Mouse (Mus musculus) G1E (cell line): ENCODE data around the gene Tmem88b. TPM values are rescaled to one million over a fixed set of nuclear protein-coding genes. Genes with fewer than 3 reads are reported as not detected.
A peak's percentile ranks its signal among the peaks of the same experiment; 100 is the strongest.

Experiments
- ATAC-seq: 2 replicates; pipeline ENCODE4 v1.8.0; 2016; ENCODE audit warnings: mild to moderate bottlenecking; ENCODE audit not compliant: insufficient number of reproducible peaks, poor library complexity, low FRiP score, severe bottlenecking; ENCODE audit errors: extremely low read depth
- DNase-seq: peaks from one replicate; pipeline ENCODE4 v3.0.0; 2012; ENCODE audit warnings: low spot score
- H3K27me3 ChIP-seq: 2 replicates; pipeline ENCODE4 v1.6.1; 2012; ENCODE audit warnings: mild to moderate bottlenecking, low read length, inconsistent platforms; ENCODE audit not compliant: insufficient read depth
- H3K36me3 ChIP-seq: replicated peaks from 2 replicates; pipeline ENCODE3; 2012; ENCODE audit warnings: mild to moderate bottlenecking, inconsistent platforms
- H3K4me1 ChIP-seq: 2 replicates; pipeline ENCODE4 v1.6.1; 2012; ENCODE audit warnings: low read depth, low read length, inconsistent platforms, mixed read lengths; ENCODE audit not compliant: insufficient read depth
- H3K4me3 ChIP-seq: 2 replicates; pipeline ENCODE4 v1.5.1; 2012; ENCODE audit warnings: low read depth, mild to moderate bottlenecking, inconsistent platforms, low read length, moderate library complexity, mixed read lengths
- H3K9me3 ChIP-seq: replicated peaks from 2 replicates; pipeline ENCODE4 v1.6.1; 2012; ENCODE audit warnings: inconsistent platforms
- CTCF ChIP-seq: IDR thresholded peaks from 2 replicates; pipeline ENCODE4 v1.5.1; 2012; ENCODE audit warnings: low read depth, low read length, inconsistent platforms, mixed read lengths
- GATA1 ChIP-seq: IDR thresholded peaks from 2 replicates; pipeline ENCODE4 v1.6.1; 2012; ENCODE audit warnings: borderline replicate concordance, low read length, inconsistent platforms, mixed read lengths
- GATA2 ChIP-seq: IDR thresholded peaks from 2 replicates; pipeline ENCODE4 v1.6.1; 2012; ENCODE audit warnings: low read depth, low read length, inconsistent platforms, borderline replicate concordance
- POLR2AphosphoS5 ChIP-seq: IDR thresholded peaks from 2 replicates; pipeline ENCODE4 v1.6.1; 2012; ENCODE audit warnings: low read depth, low read length, inconsistent platforms; ENCODE audit not compliant: insufficient replicate concordance
- TAL1 ChIP-seq: conservative IDR thresholded peaks from 2 replicates; pipeline ENCODE4 v1.6.1; 2012; ENCODE audit warnings: low read depth, low read length, inconsistent platforms, mixed read lengths
- polyA plus RNA-seq: library from polyadenylated mRNA; stranded (reverse); fragments of >175 nt; gene quantifications from 2 replicates; pipeline ENCODE4 v1.2.3, GENCODE M21; 2012
- total RNA-seq, 2 experiments: library from RNA; stranded (forward) in 1 of 2; stranded (reverse) in 1 of 2; fragments of 200-1000 nt in 1 of 2; fragments of >200 nt in 1 of 2; fragmentation: Nextera tagmentation in 1 of 2; gene quantifications; 2 replicates each; pipeline ENCODE4 v1.2.3; 2014 to 2017

Gene Tmem88b
- total and polyA plus RNA-seq, 3 experiments: 0.05 TPM; not detected in 2

DNA sequence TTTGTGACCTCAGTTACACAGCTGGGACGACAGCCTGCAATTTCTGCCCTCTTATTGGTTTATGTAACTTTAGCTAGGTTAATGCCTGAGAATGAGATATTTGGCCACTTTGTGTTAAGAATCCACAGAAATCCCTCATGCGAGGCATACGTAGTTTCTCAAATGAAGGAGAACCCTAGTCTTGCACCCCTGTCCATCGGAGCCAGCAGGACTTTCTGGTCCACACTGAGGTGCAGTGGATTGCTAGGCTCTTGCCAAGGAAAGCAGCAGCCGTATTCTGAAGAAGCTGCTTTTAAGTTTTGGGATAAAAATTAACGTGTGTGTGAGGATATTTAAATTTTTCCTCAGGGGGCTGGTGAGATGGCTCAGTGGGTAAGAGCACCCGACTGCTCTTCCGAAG is 44.9 kb upstream of the Tmem88b start:
- Histone ChIP-seq H3K4me1 (peaks cover 42% of the 10 kb centered on the region), H3K9me3 (no peaks in the 10 kb centered on the region), H3K36me3 (peaks cover 77% of the 10 kb centered on the region), H3K4me3 (no peak overlapping the region; the same call in 1 of the 2 replicates), H3K27me3 (no peaks in the 10 kb centered on the region)
- ATAC-seq (no peak), DNase-seq (no peak)
- no peak for TF ChIP-seq POLR2AphosphoS5
- TF ChIP-seq GATA1: no peak
- no peak for TF ChIP-seq TAL1
- no peak for TF ChIP-seq CTCF
- no peak for TF ChIP-seq GATA2

GRCm38 (mm10) chr4:155829866-155830265 is 44.2 kb upstream of the Tmem88b start:
- TF ChIP-seq GATA2: no peak
- TF ChIP-seq TAL1: no peak
- TF ChIP-seq GATA1: no peak
- no peak for TF ChIP-seq POLR2AphosphoS5
- TF ChIP-seq CTCF: no peak
- no peaks in the 10 kb centered on the region for H3K27me3 ChIP-seq

GRCm38 (mm10) chr4:155823443-155823842 is 37.8 kb upstream of the Tmem88b start:
- no peak for TF ChIP-seq TAL1
- TF ChIP-seq GATA1: no peak
- no peak for TF ChIP-seq CTCF
- TF ChIP-seq GATA2: no peak
- TF ChIP-seq POLR2AphosphoS5: no peak
- no peak overlapping the region for H3K4me3 ChIP-seq
- no peak for DNase-seq
- no peak for ATAC-seq
- H3K4me1 ChIP-seq: peaks cover 27% of the 10 kb centered on the region
- H3K36me3 ChIP-seq: peaks cover 97% of the 10 kb centered on the region
- no peaks in the 10 kb centered on the region for H3K9me3 ChIP-seq
- H3K27me3 ChIP-seq: no peaks in the 10 kb centered on the region

More at GRCm38 (mm10) chr4:155829866-155830265, 44.2 kb upstream of the Tmem88b start:
- no peak overlapping the region for H3K4me3 ChIP-seq
- H3K36me3 ChIP-seq: peaks cover 78% of the 10 kb centered on the region
- ATAC-seq (no peak), DNase-seq (no peak)
- H3K4me1 ChIP-seq: peaks cover 43% of the 10 kb centered on the region
- no peaks in the 10 kb centered on the region for H3K9me3 ChIP-seq

- H3K4me3 ChIP-seq: no peak overlapping the region
- no peaks in the 10 kb centered on the region for H3K27me3 ChIP-seq
- peaks cover 97% of the 10 kb centered on the region for H3K36me3 ChIP-seq
- H3K4me1 ChIP-seq: peaks cover 36% of the 10 kb centered on the region
- DNase-seq (no peak), ATAC-seq (no peak)
- H3K9me3 ChIP-seq: no peaks in the 10 kb centered on the region
- TF ChIP-seq CTCF (no peak), POLR2AphosphoS5 (no peak), GATA1 (no peak), TAL1 (no peak), GATA2 (no peak)
Observed at GRCm38 (mm10) chr4:155821025-155821424, 35.4 kb upstream of the Tmem88b start.

DNA sequence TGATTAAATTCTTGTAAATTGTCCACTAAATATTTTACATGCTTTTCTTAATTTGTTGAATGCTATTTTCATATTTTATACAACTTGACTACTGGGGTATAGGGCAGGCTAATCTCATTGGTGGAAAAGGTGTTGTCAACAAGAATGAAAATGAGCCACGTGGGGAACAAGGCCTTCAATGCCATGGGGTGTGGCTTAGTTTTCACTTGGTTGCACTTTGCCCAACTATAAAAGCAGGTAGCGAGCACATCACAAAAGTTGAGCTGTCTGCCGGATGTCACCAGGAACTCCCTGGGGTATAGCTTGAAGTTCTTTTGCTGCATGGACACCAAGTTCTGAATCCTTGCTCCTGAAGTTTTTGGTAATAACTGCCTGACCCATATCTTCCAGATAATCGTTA is 31.9 kb upstream of the Tmem88b start:
- peaks cover 46% of the 10 kb centered on the region for H3K4me1 ChIP-seq
- no peak for DNase-seq

GRCm38 (mm10) chr4:155812665-155813181 is 27.0 kb upstream of the Tmem88b start:
- TF ChIP-seq POLR2AphosphoS5: no peak
- no peak for TF ChIP-seq TAL1
- TF ChIP-seq GATA1: no peak
- TF ChIP-seq CTCF: no peak
- TF ChIP-seq GATA2: no peak
- peak; percentile 60 for DNase-seq
- Histone ChIP-seq H3K9me3 (no peaks in the 10 kb centered on the region), H3K4me3 (peak overlapping the region; percentile 92), H3K27me3 (no peaks in the 10 kb centered on the region), H3K36me3 (peaks cover 85% of the 10 kb centered on the region), H3K4me1 (peaks cover 48% of the 10 kb centered on the region)
- no peak for ATAC-seq

More for the DNA sequence above, 31.9 kb upstream of the Tmem88b start:
- no peaks in the 10 kb centered on the region for H3K9me3 ChIP-seq
- H3K27me3 ChIP-seq: no peaks in the 10 kb centered on the region
- TF ChIP-seq GATA1 (no peak), TAL1 (no peak), CTCF (no peak), POLR2AphosphoS5 (no peak), GATA2 (no peak)
- no peak overlapping the region for H3K4me3 ChIP-seq
- ATAC-seq: no peak
- peaks cover 92% of the 10 kb centered on the region for H3K36me3 ChIP-seq
